Mouse (Mus musculus): Measurements from ENCODE around the gene St3gal5. TPM values are rescaled to one million over a fixed set of nuclear protein-coding genes. Genes with fewer than 3 reads are reported as not detected.

The St3gal5 gene
- polyA plus RNA-seq, 1 experiment = 28.1 TPM

DNA sequence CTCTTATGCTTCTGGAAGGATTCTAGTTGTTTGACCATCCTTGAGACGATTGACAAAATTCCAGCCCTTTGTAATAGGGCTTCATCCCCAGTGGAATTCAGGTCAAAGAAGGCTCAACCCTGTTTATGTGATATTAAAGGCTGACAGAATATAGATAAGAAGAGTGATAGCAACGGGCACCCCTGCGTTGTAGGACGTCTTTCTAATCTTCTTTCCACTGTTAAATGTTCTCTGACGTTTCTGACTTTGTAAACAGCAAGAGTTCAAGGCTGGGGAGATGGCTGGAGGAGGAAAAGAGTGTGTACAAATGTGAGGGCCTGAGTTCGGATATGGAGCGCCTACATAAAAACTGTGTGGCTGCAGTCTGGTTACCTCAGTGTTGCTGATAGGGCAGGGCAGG lies 7.1 kb downstream of the St3gal5 start:
- Histone ChIP-seq H3K4me3 (ENCODE audit: low read depth, low read length) (no peak overlapping the region), H3K9ac (ENCODE audit: low read depth, poor library complexity, severe bottlenecking) (no peak overlapping the region), H3K27ac (ENCODE audit: insufficient read depth, low read length) (no peak overlapping the region), H3K27me3 (ENCODE audit: control insufficient read depth, insufficient read depth, low read length, poor library complexity, severe bottlenecking) (no peaks in the 10 kb centered on the region), H3K9me3 (replicated peaks; ENCODE audit: control insufficient read depth, insufficient read depth, low read length, poor library complexity, severe bottlenecking) (no peaks in the 10 kb centered on the region), H3K36me3 (ENCODE audit: control insufficient read depth, insufficient read depth, low read length, poor library complexity, severe bottlenecking) (no peaks in the 10 kb centered on the region), H3K4me1 (ENCODE audit: control insufficient read depth, insufficient read depth, low read length) (no peaks in the 10 kb centered on the region)
- TF ChIP-seq POLR2A (IDR thresholded peaks at IDR 0.05; ENCODE audit: insufficient read depth, low read length) (no peak), EP300 (IDR thresholded peaks at IDR 0.05; ENCODE audit: insufficient read depth, low read depth, low read length) (no peak), CTCF (IDR thresholded peaks at IDR 0.05; ENCODE audit: low read depth, low read length) (no peak)

GRCm38 (mm10) chr6:72108941-72109892 lies 11.8 kb downstream of the St3gal5 start:
- TF ChIP-seq CTCF (IDR thresholded peaks at IDR 0.05; ENCODE audit: low read depth, low read length) (no peak), POLR2A (IDR thresholded peaks at IDR 0.05; ENCODE audit: insufficient read depth, low read length) (no peak), EP300 (IDR thresholded peaks at IDR 0.05; ENCODE audit: insufficient read depth, low read depth, low read length) (no peak)
- Histone ChIP-seq H3K9me3 (replicated peaks; ENCODE audit: control insufficient read depth, insufficient read depth, low read length, poor library complexity, severe bottlenecking) (no peaks in the 10 kb centered on the region), H3K4me1 (ENCODE audit: control insufficient read depth, insufficient read depth, low read length) (no peaks in the 10 kb centered on the region), H3K36me3 (ENCODE audit: control insufficient read depth, insufficient read depth, low read length, poor library complexity, severe bottlenecking) (no peaks in the 10 kb centered on the region), H3K27ac (ENCODE audit: insufficient read depth, low read length) (no peak overlapping the region), H3K9ac (ENCODE audit: low read depth, poor library complexity, severe bottlenecking) (no peak overlapping the region), H3K27me3 (ENCODE audit: control insufficient read depth, insufficient read depth, low read length, poor library complexity, severe bottlenecking) (no peaks in the 10 kb centered on the region), H3K4me3 (ENCODE audit: low read depth, low read length) (no peak overlapping the region)

- Histone ChIP-seq H3K27me3 (ENCODE audit: control insufficient read depth, insufficient read depth, low read length, poor library complexity, severe bottlenecking) (no peaks in the 10 kb centered on the region), H3K9me3 (replicated peaks; ENCODE audit: control insufficient read depth, insufficient read depth, low read length, poor library complexity, severe bottlenecking) (no peaks in the 10 kb centered on the region), H3K27ac (ENCODE audit: insufficient read depth, low read length) (no peak overlapping the region), H3K36me3 (ENCODE audit: control insufficient read depth, insufficient read depth, low read length, poor library complexity, severe bottlenecking) (no peaks in the 10 kb centered on the region), H3K4me3 (ENCODE audit: low read depth, low read length) (no peak overlapping the region), H3K4me1 (ENCODE audit: control insufficient read depth, insufficient read depth, low read length) (no peaks in the 10 kb centered on the region), H3K9ac (ENCODE audit: low read depth, poor library complexity, severe bottlenecking) (no peak overlapping the region)
- TF ChIP-seq CTCF (IDR thresholded peaks at IDR 0.05; ENCODE audit: low read depth, low read length) = no peak
- TF ChIP-seq EP300 (IDR thresholded peaks at IDR 0.05; ENCODE audit: insufficient read depth, low read depth, low read length) = no peak
- no peak for TF ChIP-seq POLR2A (IDR thresholded peaks at IDR 0.05; ENCODE audit: insufficient read depth, low read length)
These were observed 13.2 kb downstream of the St3gal5 start for GRCm38 (mm10) chr6:72110577-72110976.

GRCm38 (mm10) chr6:72112575-72112974 lies 15.2 kb downstream of the St3gal5 start:
- Histone ChIP-seq H3K4me3 (ENCODE audit: low read depth, low read length) (no peak overlapping the region), H3K36me3 (ENCODE audit: control insufficient read depth, insufficient read depth, low read length, poor library complexity, severe bottlenecking) (no peaks in the 10 kb centered on the region), H3K27me3 (ENCODE audit: control insufficient read depth, insufficient read depth, low read length, poor library complexity, severe bottlenecking) (no peaks in the 10 kb centered on the region), H3K9ac (ENCODE audit: low read depth, poor library complexity, severe bottlenecking) (no peak overlapping the region), H3K27ac (ENCODE audit: insufficient read depth, low read length) (no peak overlapping the region), H3K4me1 (ENCODE audit: control insufficient read depth, insufficient read depth, low read length) (no peaks in the 10 kb centered on the region), H3K9me3 (replicated peaks; ENCODE audit: control insufficient read depth, insufficient read depth, low read length, poor library complexity, severe bottlenecking) (no peaks in the 10 kb centered on the region)
- TF ChIP-seq POLR2A (IDR thresholded peaks at IDR 0.05; ENCODE audit: insufficient read depth, low read length) (no peak), CTCF (IDR thresholded peaks at IDR 0.05; ENCODE audit: low read depth, low read length) (no peak), EP300 (IDR thresholded peaks at IDR 0.05; ENCODE audit: insufficient read depth, low read depth, low read length) (no peak)

DNA sequence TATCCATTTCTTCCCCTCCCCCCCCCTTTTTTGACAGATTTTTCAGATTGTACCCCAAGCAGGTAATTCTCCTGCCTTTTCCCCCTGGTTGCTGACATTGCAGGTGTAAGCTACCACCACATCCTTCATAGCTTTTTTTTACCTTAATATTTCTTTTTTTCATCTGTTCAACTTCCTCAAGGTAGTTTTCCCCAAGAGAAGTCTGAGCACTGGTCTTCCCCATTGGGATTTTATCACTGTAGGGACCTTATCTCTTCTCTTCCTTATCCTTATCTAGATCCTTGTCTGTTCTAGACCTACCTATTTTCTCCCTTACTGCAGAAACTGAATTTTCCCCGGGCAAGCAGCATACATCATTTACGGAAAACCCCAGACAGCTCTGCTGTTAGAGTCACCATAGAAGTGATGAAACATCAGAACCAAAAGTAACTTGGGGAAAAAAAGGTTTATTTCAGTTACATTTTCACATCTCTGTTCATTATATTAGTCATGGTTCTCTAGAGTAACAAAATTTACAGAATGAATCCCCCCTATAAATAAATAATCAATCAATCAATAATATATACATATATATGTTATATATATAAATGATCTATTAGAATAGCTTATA lies 15.8 kb downstream of the St3gal5 start:
- H3K9ac ChIP-seq (ENCODE audit: low read depth, poor library complexity, severe bottlenecking) = no peak overlapping the region
- TF ChIP-seq EP300 (IDR thresholded peaks at IDR 0.05; ENCODE audit: insufficient read depth, low read depth, low read length) (no peak), POLR2A (IDR thresholded peaks at IDR 0.05; ENCODE audit: insufficient read depth, low read length) (no peak), CTCF (IDR thresholded peaks at IDR 0.05; ENCODE audit: low read depth, low read length) (no peak)
- H3K36me3 ChIP-seq (ENCODE audit: control insufficient read depth, insufficient read depth, low read length, poor library complexity, severe bottlenecking) = no peaks in the 10 kb centered on the region
- H3K27me3 ChIP-seq (ENCODE audit: control insufficient read depth, insufficient read depth, low read length, poor library complexity, severe bottlenecking) = no peaks in the 10 kb centered on the region
- no peaks in the 10 kb centered on the region for H3K4me1 ChIP-seq (ENCODE audit: control insufficient read depth, insufficient read depth, low read length)
- no peaks in the 10 kb centered on the region for H3K9me3 ChIP-seq (replicated peaks; ENCODE audit: control insufficient read depth, insufficient read depth, low read length, poor library complexity, severe bottlenecking)
- no peak overlapping the region for H3K27ac ChIP-seq (ENCODE audit: insufficient read depth, low read length)
- no peak overlapping the region for H3K4me3 ChIP-seq (ENCODE audit: low read depth, low read length)

DNA sequence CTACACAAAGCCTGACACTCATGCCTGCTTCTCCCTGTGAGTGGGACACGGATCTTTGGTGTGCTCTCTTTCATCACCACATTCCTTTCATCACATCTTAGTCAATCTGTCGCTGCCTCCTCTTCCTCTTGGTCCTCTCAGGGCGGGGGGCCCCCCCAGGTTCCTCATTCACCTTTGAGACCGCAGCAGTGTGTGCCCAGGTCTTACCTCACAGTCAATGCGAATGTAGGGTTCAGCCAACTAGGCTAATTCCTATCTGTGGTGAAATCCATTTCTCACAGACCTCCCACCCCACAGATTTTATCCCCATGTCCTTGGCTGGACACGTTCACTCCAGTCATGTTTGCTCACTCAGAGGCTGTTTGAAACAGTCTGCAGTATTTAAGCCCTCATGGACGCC lies 17.5 kb downstream of the St3gal5 start:
- H3K27me3 ChIP-seq (ENCODE audit: control insufficient read depth, insufficient read depth, low read length, poor library complexity, severe bottlenecking) = no peaks in the 10 kb centered on the region
- no peaks in the 10 kb centered on the region for H3K4me1 ChIP-seq (ENCODE audit: control insufficient read depth, insufficient read depth, low read length)
- no peaks in the 10 kb centered on the region for H3K36me3 ChIP-seq (ENCODE audit: control insufficient read depth, insufficient read depth, low read length, poor library complexity, severe bottlenecking)
- no peaks in the 10 kb centered on the region for H3K9me3 ChIP-seq (replicated peaks; ENCODE audit: control insufficient read depth, insufficient read depth, low read length, poor library complexity, severe bottlenecking)
- no peak for TF ChIP-seq POLR2A (IDR thresholded peaks at IDR 0.05; ENCODE audit: insufficient read depth, low read length)
- no peak for TF ChIP-seq EP300 (IDR thresholded peaks at IDR 0.05; ENCODE audit: insufficient read depth, low read depth, low read length)
- TF ChIP-seq CTCF (IDR thresholded peaks at IDR 0.05; ENCODE audit: low read depth, low read length) = no peak
- H3K4me3 ChIP-seq (ENCODE audit: low read depth, low read length) = no peak overlapping the region
- H3K27ac ChIP-seq (ENCODE audit: insufficient read depth, low read length) = no peak overlapping the region
- no peak overlapping the region for H3K9ac ChIP-seq (ENCODE audit: low read depth, poor library complexity, severe bottlenecking)
